Mouse (Mus musculus) midbrain, postnatal 0 days (tissue): ENCODE measurements at regions not wholly inside any gene's neighbourhood (a gene's known extent, or its start where the extent isn't known, plus 50 kb on each side); places are given as distances from the start of the nearest gene placed in this dataset.

ENCODE experiments used
- ATAC-seq: fragments of 200-750 bp; cut with Nextera tagmentation; 2 replicates; pipeline ENCODE4 v1.8.0; 2017; ENCODE audit warnings: moderate number of reproducible peaks, mild to moderate bottlenecking, moderate TSS enrichment, moderate library complexity; ENCODE audit not compliant: low FRiP score
- DNase-seq: peaks from one replicate; pipeline ENCODE4 v3.0.0-alpha.2; 2015; ENCODE audit warnings: low spot score
- H3K27ac ChIP-seq: fragments of 300-500 bp; sonication (generic); 2 replicates; pipeline ENCODE4 v1.5.1; 2014; ENCODE audit warnings: low read depth, mild to moderate bottlenecking, low read length, mixed read lengths
- H3K27me3 ChIP-seq: fragments of 300-500 bp; sonication (generic); 2 replicates; pipeline ENCODE4 v1.6.1; 2014; ENCODE audit warnings: low read length, control low read depth, mixed read lengths; ENCODE audit not compliant: insufficient read depth
- H3K36me3 ChIP-seq: fragments of 300-500 bp; sonication (generic); 2 replicates; pipeline ENCODE4 v1.6.1; 2014; ENCODE audit warnings: low read length, control low read depth, mixed read lengths; ENCODE audit not compliant: insufficient read depth
- H3K4me1 ChIP-seq: fragments of 300-500 bp; sonication (generic); 2 replicates; pipeline ENCODE4 v1.6.1; 2014; ENCODE audit warnings: mild to moderate bottlenecking, control low read depth, antibody characterized with exemption, low read length, mixed read lengths; ENCODE audit not compliant: insufficient read depth
- H3K4me2 ChIP-seq: fragments of 300-500 bp; sonication (generic); 2 replicates; pipeline ENCODE4 v1.6.1; 2014; ENCODE audit warnings: low read depth, mild to moderate bottlenecking, low read length, mixed read lengths; ENCODE audit not compliant: poor library complexity, severe bottlenecking
- H3K4me3 ChIP-seq: fragments of 300-500 bp; sonication (generic); 2 replicates; pipeline ENCODE4 v1.5.1; 2014; ENCODE audit warnings: low read depth, mild to moderate bottlenecking, low read length, moderate library complexity
- H3K9ac ChIP-seq: fragments of 300-500 bp; sonication (generic); replicated peaks from 2 replicates; pipeline ENCODE4 v1.6.1; 2014; ENCODE audit warnings: mild to moderate bottlenecking, low read length, moderate library complexity, mixed read lengths; ENCODE audit not compliant: poor library complexity, severe bottlenecking
- H3K9me3 ChIP-seq: fragments of 300-500 bp; sonication (generic); 2 replicates; pipeline ENCODE4 v1.6.1; 2016; ENCODE audit warnings: low read length, control low read depth
- CTCF ChIP-seq: IDR thresholded peaks from 2 replicates; pipeline ENCODE4 v1.5.1; 2016; ENCODE audit warnings: antibody characterized with exemption, mild to moderate bottlenecking
- WGBS: fragments of 180-500 bp; shearing (Covaris S2); extraction: QIAGEN DNeasy Blood & Tissue Kit; methylation state at CpG from one replicate; pipeline ENCODE4 v1.1.7; 2014; 5-methylcytosine and 5-hydroxymethylcytosine counted together

DNA sequence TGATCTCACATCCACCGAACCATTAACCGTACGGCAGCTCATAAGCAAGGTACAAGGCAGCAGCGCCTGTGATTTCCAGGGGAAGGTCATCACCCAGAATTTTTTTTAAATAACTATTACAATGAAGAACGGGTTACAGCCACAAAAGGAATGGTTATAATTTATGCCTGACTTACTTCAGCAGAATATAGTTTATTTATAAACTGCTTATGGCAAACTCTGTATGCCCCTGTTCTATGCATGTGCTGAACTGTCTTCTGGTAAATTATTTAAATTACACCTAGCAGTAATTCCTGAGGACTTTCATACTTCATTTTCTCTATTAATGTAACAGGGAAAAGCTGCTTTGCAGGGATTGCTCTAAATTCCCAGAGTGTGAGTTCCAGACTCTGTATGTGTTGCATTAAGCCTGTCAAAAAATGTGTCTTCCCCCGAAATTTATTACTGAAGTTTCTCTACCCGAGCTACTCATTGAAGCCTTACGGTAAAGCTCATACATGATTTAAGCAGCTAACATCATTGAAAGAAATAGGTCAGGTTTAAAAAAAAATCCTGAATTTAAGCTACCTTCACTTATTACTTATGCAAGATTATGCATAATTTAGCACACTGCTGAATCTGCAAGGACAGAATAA is 782.4 kb upstream of the Mms22l start:
- Histone ChIP-seq H3K27me3 (no peaks in the 10 kb centered on the region), H3K27ac (no peak overlapping the region; the same call in 1 of the 2 replicates), H3K9me3 (no peaks in the 10 kb centered on the region), H3K36me3 (no peaks in the 10 kb centered on the region), H3K4me3 (no peak overlapping the region), H3K4me2 (no peak overlapping the region), H3K9ac (no peak overlapping the region), H3K4me1 (no peaks in the 10 kb centered on the region)
- ATAC-seq (peak; percentile 63; the same call in 1 of the 2 replicates), DNase-seq (no peak)
- 60% methylated on average over 8 of the region's 8 CpGs for WGBS
- no peak for TF ChIP-seq CTCF

- Histone ChIP-seq H3K4me3 (no peak overlapping the region), H3K27ac (no peak overlapping the region), H3K9me3 (no peaks in the 10 kb centered on the region), H3K9ac (no peak overlapping the region), H3K4me2 (no peak overlapping the region), H3K4me1 (no peaks in the 10 kb centered on the region), H3K36me3 (no peaks in the 10 kb centered on the region), H3K27me3 (no peaks in the 10 kb centered on the region)
- DNase-seq: no peak
- 67% methylated on average over 2 of the region's 2 CpGs for WGBS
- no peak for ATAC-seq
- no peak for TF ChIP-seq CTCF
These were observed 768.4 kb upstream of the Mms22l start for GRCm38 (mm10) chr4:23727846-23728245.

DNA sequence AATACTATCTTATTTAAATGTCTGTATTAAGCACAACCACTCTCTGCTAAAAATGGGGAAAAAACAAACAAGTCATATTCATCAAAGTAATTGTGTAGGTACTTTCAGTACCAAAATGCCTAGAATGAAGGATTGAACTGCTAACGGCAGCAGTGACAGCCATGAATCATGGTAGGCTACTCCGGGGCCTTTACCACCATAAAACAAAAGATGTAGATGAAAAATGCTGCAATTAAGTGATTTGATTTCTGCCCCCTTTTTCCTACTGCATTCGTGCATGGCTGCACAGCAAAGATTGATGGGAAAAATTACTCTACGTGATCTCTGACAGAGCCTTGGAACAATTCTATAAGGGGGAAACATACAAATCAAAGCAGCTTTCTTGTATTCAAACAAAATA is 763.8 kb upstream of the Mms22l start:
- WGBS: 84% methylated on average over 4 of the region's 4 CpGs

DNA sequence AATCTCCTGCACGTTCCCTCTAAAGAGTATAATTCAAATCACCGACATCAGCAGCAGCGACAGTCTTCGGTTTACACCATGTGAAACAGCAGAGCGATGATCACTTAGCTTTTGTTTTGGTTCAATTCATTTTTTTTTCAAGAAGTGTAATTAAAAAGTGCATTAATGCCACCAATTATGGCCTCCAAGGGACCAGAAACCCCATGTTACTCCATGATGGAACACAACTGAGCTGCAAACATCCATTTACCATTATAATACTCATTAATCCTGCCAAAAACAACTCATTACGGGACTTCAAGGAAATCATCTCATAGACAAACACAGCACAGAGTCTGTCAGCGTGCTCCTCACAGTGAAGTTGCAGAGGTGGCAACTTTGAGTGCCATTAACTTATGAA is 752.2 kb upstream of the Mms22l start:
- Histone ChIP-seq H3K4me3 (no peak overlapping the region), H3K9ac (no peak overlapping the region), H3K9me3 (no peaks in the 10 kb centered on the region), H3K27ac (no peak overlapping the region), H3K27me3 (no peaks in the 10 kb centered on the region), H3K36me3 (no peaks in the 10 kb centered on the region), H3K4me1 (no peaks in the 10 kb centered on the region), H3K4me2 (no peak overlapping the region)
- DNase-seq: no peak
- no peak for TF ChIP-seq CTCF
- 81% methylated on average over 7 of the region's 7 CpGs for WGBS
- ATAC-seq: no peak

More for the DNA sequence above, 763.8 kb upstream of the Mms22l start:
- no peak for TF ChIP-seq CTCF
- no peak overlapping the region for H3K4me3 ChIP-seq
- H3K27me3 ChIP-seq: no peaks in the 10 kb centered on the region
- H3K36me3 ChIP-seq: no peaks in the 10 kb centered on the region
- no peak overlapping the region for H3K9ac ChIP-seq
- no peak overlapping the region for H3K4me2 ChIP-seq
- H3K4me1 ChIP-seq: no peaks in the 10 kb centered on the region
- ATAC-seq: no peak
- no peak for DNase-seq
- no peaks in the 10 kb centered on the region for H3K9me3 ChIP-seq
- no peak overlapping the region for H3K27ac ChIP-seq

DNA sequence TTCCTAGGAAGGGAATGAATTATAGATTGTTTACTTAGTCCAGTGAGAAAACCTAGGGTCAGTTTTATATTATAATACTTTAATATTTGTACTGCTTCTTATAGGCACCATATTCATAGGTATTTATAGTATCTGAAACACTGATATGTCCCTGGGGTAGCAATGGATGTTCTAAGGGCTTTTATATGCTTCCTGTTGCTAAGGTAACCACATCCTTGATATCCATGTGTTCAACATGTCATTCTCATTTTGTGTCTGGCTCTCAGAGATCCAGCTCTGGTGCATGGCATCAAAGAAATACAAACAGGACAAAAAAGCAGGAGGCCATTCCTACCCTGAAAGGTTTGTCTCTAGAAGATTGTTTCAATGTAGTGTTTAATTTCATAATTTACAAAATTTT is 738.2 kb upstream of the Mms22l start:
- ATAC-seq: no peak
- DNase-seq: no peak
- Histone ChIP-seq H3K4me2 (no peak overlapping the region), H3K36me3 (no peaks in the 10 kb centered on the region), H3K27ac (no peak overlapping the region), H3K9me3 (no peaks in the 10 kb centered on the region), H3K4me3 (no peak overlapping the region), H3K4me1 (no peaks in the 10 kb centered on the region), H3K9ac (no peak overlapping the region), H3K27me3 (no peaks in the 10 kb centered on the region)
- TF ChIP-seq CTCF: no peak

GRCm38 (mm10) chr4:23787417-23788204 is 708.6 kb upstream of the Mms22l start:
- WGBS: 18% methylated on average over 4 of the region's 4 CpGs

More at GRCm38 (mm10) chr4:23787417-23788204, 708.6 kb upstream of the Mms22l start:
- no peaks in the 10 kb centered on the region for H3K9me3 ChIP-seq
- H3K4me3 ChIP-seq: no peak overlapping the region
- H3K4me2 ChIP-seq: no peak overlapping the region
- no peaks in the 10 kb centered on the region for H3K27me3 ChIP-seq
- no peaks in the 10 kb centered on the region for H3K36me3 ChIP-seq
- H3K4me1 ChIP-seq: no peaks in the 10 kb centered on the region
- H3K9ac ChIP-seq: no peak overlapping the region
- ATAC-seq (peak; percentile 56; the same call in 1 of the 2 replicates), DNase-seq (peak; percentile 56)
- H3K27ac ChIP-seq: no peak overlapping the region
- TF ChIP-seq CTCF: no peak
